Mouse (Mus musculus) liver, embryonic 14.5 days (tissue): Measurements from ENCODE around the gene Ank2.

ENCODE experiments used
- CTCF ChIP-seq: IDR thresholded peaks from 2 replicates; pipeline ENCODE4 v1.5.1; 2016; ENCODE audit warnings: antibody characterized with exemption, low read depth, control low read depth
- EP300 ChIP-seq: IDR thresholded peaks from 2 replicates; pipeline ENCODE4 v1.6.1; 2016; ENCODE audit warnings: antibody characterized with exemption, low read depth

GRCm38 (mm10) chr3:127200789-127201188, 298.4 kb downstream of the Ank2 start:
- TF ChIP-seq EP300 (no peak), CTCF (no peak)
